Mouse (Mus musculus) frontal cortex, postnatal 36 days (tissue): ENCODE data around the gene Lactb.

Experiments used
- DNase-seq, 2 experiments: peaks; one replicate each; pipeline ENCODE4 v3.0.0; 2022; ENCODE audit warnings: low spot score in 2 of 2

The Lactb gene

DNA sequence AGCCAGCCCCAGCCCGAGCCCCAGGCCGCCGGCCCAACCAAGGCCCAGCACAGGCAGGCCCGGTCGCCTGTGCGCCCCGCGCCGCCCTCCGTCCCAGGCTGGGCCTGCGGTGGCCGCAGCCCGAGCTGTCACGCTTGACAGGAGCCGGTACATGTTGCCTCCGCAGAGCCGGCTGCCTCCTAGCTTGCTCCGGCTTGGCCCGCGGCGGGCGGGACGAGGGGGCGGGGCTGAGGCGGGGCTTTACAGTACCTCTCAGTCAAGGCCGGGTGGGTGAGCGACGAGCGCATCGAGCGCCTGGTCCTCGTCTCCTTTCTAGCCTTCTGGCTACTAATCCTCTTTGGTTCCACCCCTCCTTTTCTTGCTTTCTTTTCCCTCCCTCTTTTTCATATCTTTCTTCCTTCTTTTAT, at the start of gene Lactb:
TSS of gene Lactb (minus strand) at position 246 of the 407 bp plus-strand sequence.
- DNase-seq, result peak; percentile 93 to 95

DNA sequence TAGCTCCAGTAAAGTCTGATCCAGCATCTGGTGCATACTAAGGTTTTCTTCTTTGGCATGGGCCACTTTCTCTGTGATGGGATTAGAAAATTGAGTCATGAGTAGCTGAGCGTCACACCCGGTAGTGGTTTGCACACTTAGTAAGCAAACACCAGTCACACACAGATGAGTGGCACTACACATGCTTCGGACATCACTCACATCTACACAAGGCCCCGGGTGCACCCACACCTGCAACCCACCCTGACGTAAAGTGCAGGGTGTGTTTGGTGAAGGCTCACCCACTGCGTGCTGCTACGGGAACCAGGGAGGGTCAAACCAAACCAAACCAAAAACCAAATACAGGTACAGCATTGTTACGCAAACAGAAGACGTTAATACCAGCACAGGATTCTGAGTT, 48.1 kb upstream of the Lactb start:
- no peak for DNase-seq

DNA sequence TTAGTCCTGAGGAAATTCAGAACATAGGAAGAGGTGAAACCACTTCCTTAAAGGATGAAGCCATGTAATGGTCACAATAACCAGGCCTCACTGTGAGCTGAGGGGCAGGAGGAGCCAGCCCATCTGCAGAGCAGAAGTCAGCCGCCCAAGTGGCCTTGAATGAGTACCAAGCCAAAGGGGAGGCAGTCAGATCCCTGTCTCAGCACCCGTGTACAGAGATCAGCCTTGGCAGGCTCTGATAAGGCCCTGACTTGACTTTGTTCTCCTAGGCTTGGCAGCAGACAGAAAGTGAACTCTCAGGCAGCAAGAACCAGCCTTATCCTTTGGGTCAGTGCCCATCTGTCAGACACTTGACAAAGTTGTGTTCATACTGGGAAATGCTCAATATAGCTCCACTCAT, 44.8 kb upstream of the Lactb start:
- DNase-seq, result no peak

DNA sequence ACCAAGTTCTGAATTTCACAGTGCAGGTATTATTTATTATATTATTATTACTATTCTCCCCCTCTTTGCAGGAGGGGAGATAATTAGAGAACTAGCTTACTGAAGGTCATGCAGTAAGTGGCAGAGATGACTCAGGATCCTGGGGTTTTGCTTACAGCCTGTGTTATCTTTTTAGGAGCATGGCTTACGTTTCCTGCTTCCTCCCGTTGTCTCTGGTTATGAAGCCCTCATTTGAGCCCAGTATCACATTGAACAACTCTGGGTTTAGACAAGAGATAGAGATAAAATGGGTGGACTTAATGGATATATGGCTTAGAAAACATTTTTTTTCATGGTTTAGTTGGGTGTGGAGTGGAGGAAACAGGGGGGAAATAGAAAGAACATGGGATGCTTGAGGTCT, 38.2 kb upstream of the Lactb start:
- DNase-seq, result no peak

DNA sequence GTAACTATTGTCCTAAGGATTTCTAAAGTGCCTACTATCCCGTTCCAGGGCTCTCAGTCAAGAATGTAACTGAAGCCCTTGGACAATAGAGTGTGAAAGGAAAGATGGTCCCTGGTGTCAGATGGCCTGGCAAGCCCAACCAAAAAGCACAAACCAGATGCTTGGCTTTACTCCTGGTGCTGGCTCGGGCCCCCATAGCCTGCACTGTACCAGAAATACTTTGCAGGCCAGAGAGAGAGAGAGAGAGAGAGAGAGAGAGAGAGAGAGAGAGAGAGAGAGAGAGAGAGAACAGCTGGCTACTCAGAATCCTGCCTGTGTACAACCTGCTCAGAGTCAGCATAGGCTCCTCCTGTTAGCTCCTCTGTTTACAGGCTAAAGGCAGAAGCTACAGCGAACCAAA, 37.2 kb upstream of the Lactb start:
- no peak for DNase-seq

DNA sequence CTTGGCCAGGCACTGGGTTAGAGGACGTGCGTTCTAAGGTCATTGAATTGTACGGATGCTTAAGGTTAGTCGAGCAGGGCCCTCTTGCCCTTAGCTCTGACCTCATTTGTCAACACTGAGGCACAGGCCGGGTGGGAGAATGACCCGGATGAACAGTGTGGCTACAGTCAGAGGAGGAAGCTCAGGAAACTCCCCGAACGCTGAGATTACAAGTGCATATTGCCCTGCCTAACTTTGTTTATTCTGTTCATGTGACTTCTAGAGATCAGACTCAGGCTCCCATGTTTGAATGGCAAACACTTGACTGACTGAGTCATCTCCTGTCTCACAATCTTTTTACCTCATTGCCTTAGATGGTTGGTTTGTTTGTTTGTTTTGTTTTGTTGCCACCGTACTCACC, 36.2 kb upstream of the Lactb start:
- DNase-seq, result no peak

DNA sequence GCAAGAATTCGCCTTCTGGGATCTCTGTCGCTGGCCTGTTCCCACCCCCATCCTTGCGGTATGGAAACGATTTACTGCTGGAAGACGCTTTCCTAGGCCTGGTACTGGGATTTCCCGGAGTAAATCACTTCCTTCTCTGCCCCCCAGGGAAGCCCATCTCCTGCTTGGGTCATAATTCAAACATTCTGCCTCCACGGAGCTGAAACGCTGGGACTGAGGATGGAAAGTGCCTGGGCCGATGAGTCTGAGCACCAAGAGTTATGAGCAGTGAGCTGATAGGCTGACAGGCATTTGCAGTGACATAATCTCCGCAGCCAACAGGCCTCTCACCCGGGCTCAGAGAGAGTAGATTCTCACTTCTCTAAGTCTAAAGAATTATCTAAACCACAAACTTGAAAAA, 33.5 kb upstream of the Lactb start:
- DNase-seq, result no peak

DNA sequence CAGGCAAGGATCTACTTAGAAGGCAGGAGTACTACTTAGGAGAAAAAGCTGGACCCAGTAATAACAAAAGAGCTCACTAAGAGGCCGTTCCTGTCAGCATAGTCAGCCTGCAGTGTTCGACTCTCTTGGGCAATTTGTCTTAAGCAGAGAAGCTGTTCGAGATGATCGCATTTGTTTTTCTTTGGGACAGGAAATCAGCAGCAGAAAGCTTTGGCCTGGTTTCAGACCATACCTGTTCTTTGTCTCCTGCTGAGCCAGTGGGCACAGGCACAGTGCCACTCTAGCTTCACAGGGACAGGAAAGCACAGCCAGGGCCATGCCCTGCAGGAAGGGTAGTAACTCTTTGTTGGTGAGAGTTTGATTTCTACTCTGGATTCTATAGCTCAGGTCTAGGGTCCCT, 31.1 kb upstream of the Lactb start:
- no peak for DNase-seq

DNA sequence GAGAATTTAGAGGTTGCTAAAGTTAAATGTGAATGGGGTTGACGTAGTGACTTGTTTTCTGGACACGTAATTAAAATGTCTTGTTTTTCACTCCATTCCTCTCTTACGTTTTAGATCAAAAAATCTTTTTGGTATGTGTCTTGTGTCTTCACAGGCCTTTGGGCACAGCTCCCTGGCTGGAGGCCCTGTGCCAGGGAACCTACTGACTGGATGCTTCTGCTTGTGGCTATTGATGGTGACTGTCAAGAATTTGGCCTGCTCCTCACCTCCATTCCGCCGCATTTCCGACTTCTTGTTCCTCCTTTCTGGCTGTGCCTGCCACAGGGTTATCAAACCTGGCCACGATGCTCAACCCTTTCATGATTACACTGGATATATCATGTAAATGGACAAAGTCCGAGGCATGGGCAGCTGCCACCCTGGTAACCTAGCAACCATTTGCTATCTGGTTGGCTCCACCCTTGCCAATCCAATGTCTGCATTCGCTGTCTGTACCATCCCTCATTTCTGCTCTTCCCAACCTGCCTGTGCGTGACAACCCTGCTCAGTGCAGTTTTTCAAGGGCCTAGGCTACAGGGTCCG, 30.0 kb upstream of the Lactb start:
- no peak for DNase-seq

DNA sequence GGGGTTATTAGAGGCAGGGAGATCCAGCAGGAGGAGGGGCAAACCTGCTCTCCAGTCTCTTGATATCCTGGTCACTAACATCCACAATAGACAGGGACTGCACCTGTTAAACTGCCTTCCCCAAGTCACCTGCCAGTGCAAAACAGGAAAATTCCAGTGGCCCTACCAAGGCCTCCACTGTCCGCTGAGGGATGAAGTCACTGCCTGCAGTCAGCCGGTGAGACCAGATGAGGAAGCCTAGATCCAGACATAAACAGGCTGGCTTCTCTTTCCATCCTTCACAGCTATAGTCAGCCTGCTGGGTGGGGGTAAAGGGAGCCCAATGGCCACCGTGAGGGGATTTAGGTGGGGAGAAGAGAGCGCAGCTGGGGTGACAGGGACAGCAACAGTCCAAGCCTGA, 28.4 kb upstream of the Lactb start:
- DNase-seq, result no peak

DNA sequence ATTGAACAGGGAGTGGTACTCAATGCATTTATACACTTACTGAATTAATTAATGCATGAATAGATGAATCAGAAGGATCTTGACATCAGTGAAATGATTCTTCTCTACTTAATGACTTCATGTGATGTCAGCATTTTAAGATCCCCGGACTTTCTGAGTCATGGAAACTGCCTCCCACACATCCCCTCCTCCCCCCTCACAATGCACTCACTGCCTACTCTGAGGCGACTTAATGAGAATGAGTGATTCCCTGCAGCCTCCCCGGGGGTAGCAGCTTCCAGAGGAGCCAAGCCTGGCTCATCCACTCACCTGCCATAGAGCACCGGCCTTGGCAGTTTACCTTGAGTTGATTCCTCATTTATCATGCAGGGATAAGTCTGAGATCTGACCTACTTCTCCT, 27.9 kb upstream of the Lactb start:
- no peak for DNase-seq

DNA sequence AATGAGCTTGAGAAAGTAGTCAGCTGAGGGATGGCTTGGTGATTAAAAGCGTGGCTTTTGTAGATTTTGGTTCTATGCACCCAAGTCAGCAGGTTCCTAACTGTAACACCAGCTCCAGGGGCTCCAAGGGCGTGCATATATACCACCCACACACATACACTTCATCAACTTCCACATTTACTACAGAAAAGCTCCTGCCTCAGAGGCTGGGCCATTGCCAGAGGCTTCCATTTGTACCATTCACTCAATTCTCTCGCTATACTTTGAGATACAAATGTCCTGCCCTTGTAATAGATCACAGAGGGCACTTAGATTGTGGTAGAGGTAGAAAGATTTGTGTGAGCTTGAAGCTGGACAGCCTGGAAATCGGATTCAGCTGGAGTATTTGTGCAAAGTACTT, 26.2 kb upstream of the Lactb start:
- no peak for DNase-seq

DNA sequence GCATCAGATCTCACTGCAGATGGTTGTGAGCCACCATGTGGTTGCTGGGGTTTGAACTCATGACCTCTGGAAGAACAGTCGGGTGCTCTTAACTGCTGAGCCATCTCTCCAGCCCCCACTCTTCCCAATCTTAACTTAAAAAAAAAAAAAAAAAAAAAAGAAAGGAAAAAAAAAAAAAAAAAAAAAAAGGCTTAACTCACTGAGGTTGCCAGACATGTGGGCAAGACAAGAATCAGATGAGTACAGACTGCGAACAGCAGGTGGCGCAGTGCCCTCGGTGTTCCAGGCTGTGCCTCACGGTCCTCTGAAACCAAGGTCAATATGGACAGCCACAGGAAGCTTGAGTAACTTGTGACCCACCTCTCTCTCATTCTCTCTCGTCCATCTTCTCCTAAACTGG, 25.8 kb upstream of the Lactb start:
- peak; percentile 71 to 79 for DNase-seq

DNA sequence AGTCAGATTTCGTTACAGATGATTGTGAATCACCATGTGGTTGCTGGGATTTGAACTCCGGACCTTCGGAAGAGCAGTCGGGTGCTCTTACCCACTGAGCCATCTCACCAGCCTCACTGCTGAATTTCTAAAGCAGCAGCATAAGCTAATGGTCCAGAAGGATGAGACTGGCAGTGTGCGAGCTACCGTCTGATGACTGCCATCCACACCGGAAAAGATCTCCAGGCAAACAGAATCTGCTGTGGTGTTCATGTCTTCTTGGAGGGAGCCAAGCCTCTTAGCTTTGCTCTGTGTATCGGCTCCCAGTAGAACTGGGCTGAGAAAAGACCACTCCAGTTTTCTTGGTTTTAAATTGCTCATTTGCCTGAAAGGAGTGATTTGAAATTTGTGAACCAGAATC, 24.4 kb upstream of the Lactb start:
- DNase-seq, result no peak

DNA sequence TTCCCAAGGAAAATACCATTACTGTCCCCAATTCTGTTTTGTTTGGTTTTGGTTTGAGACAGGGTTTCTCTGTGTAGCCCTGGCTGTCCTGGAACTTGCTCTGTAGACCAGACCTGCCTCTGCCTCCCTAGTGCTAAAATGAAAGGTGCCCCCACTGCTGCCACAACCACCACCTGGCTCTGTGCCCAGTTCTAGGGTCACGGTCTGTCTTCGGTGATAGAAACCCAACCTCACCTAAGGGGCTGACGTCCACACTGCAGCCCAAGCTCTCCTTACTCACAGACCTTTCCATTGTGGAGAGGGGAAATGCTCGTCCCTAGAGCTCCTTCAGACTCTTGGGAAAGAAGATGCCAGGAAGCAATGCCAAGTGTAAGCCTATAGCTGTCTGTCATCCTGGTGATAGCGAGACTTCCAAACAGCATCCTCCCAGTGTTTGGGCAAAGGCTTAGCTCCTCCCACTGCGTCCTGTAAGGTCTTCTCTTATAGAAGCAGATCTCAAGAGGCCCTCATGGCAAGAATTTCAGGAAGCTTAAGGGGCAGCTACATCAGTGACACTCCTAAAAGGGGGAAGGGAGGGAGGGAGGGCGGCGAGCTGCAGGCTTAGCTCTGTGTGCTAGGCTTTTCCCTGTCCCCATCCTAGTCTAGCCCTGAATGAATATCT, 16.6 kb upstream of the Lactb start:
- DNase-seq, result no peak

DNA sequence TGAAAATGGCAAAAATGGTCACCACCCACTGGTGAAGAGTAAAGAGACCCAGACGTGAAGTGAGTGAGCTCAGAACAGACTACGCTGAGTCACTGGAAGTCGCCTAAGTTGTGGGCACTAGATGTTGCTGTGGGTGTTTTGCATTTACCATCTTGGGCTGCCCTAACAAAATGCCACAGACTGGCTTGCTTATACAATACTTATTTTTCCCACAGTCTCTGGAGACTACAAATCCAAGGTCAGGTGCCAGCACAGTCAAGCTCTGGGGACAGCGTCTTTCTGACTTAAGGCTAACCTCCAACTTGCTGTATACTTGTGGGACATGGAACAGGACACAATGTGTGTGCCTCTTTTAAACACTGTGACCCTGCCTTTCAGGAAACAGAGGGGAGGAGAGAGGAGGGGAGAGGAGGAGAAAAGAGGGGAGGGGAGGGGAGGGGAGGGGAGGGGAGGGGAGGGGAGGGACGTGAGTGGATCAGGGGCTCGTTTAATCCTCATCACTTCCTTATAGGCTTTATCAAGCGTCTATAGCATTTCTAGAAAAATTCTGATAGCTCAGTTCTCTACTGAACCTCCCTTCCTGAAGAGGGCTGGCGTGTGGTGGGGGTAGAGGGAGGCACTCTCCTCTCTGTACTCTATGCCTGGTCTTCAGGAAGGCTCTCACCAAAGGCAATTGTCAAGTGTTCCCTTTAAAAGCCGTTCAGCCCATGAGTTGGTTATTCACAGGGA, 15.9 kb upstream of the Lactb start:
- peak in 1 of 2 experiments; percentile 62 for DNase-seq

DNA sequence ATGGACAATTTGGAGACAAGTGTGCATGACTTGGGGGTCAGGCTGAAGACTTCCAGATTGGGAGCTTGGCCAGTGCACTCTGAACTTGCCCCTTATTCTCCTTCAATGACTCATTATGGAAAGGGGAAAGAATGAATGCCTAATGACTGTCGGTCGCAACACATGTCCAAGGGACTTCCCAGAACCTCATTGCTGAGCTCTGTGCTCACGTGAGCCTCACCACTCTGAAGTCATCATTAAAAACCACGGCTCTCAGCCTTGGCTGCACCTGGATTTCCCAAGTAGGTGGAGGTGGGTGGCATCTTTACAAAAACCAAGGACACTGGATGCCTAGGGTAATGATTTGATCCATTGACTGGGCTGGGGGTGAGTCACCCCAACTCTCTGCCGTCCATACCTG, 14.8 kb upstream of the Lactb start:
- DNase-seq, result no peak

DNA sequence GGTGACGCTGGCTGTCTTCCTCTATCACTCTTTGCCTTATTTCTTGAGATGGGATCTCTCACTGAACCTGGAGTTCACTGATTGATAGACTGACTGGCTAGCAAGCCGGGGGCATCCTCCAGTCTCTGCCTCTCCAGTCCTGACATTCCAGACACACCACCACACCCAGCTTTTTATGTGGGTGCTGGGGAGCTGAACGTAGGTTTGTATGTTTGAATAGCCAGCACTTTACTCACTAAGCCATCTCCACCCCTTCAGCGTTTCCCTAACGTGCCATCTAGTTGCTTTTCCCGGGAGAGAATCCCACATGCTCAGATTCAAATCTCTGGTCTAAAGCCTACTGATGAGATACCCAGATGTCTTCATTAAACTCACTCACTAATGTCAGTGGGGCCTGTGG, 14.3 kb upstream of the Lactb start:
- DNase-seq, result no peak

DNA sequence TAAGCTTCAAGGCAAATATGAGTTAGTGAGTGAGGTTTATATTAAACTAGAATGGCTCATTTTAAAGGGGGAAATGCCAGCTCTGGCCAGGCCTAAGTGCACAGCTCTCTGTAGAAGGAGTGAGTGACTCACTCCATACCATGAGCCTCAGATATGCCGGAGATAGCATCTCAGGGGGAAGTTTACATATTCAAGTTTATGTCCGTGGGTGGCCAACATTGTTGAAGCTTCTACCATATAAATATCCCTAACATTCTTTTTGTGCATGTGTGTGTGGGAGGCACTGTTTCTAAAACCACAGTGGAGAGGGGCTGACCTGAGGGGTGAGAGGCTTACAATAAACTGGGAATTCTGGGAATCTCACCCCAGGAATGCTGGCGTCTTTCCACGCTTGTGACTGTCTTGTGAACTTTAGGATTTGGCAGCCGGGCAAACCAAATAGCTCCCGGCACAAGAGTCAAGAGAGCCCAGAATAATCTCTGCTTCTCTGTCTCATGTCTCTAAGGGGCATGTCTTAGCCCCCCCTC, 13.7 kb upstream of the Lactb start:
- DNase-seq, result peak in 1 of 2 experiments; percentile 54

DNA sequence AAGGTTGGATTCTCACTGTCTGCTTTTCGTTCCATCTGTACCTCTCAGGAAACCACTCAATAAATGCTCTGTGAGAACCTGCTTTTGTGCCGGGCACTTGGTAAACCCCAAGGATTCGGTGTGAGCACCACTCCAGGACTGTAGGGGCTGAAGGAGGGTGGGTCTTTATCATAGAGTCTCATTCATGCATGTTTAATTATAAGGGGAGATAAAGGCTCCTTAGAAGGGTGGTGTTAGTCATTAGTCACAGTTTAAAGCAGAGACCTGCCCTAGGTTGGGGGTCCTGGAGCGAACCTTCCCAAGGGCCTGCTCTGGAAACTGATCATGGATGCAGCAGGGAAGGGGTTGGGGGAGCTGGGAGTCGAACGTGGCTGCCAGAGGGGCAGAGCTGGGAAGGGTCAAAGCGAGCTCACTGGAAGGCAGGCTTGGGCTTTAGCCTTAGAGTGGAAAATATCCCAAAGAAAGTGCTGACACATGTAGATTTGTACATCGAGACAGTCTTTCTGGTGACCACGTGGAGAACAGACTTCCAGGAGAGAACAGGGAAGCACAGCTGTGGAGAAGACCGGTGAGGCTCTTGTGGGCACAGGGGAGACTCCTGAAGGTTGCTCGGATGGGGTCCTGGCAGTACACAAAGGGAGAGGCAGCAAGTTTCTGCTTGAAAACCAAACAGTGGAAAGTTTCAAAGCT, 13.1 kb upstream of the Lactb start:
- DNase-seq, result no peak

DNA sequence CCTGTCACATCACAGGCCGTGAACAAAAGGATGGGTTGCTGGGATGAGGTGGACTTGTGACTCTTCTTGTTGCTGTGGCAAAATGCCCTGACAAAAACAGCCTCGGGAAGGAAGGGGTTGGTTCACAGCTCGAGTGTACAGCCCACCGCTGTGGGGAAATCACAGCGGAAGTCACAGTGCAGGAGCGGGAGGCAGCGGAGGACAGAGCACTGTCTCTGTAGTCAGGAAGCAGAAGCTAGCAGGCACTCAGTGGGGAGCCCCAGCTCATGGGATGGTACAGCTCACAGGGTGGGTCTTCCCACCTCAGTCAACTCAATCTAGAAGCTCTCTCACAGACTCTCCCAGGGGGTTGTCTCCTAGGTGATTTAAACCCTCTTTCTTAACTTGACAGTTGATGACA, 10.1 kb upstream of the Lactb start:
- DNase-seq, result no peak

DNA sequence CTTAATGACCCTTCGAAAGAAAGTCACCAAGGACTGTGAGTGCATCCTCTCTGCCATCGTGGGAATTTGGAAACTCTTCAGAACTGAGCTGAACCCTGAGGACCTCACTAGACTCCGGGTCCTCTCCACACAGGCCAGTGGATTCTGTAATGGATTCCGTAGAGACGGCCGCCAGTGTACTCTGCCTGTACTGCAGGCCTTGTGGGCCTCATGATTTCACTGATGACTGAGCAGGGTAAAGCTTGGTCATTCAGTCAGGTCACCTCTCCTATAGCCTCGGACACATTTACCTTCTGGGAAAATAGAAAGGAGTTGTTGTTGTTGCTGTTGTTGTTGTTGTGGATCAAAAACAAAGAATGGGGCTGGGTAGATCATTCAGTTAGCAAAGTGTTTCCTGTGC, 6.8 kb upstream of the Lactb start:
- DNase-seq, result no peak

DNA sequence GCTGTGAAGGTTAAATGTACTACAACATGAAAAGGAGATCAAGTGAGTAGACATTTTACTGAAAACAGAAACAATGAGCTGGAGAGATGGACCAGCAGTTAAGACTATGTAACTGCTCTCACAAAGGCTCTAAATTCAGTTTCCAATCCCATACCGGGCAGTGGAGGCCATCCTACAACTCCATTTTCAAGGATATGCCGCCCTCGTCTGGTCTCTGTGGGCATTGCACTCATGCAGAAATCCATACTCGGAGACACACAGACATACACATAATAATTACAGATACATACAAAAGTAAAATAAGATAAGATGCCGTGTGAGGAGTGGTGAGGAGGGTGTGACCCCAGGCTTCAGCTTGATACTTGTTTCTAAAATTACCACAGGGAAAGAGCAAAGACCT, 5.2 kb upstream of the Lactb start:
- DNase-seq, result peak in 1 of 2 experiments; percentile 73
